Mouse (Mus musculus): ENCODE data around the gene Rnf31. TPM values are rescaled to one million over a fixed set of nuclear protein-coding genes. Genes with fewer than 3 reads are reported as not detected.

Rnf31 gene
- polyA plus RNA-seq, 1 experiment from 2014 or later, result 20.6 TPM

- Histone ChIP-seq H3K27me3 (no peaks in the 10 kb centered on the region), H3K4me1 (no peaks in the 10 kb centered on the region), H3K4me2 (replicated peaks) (peak overlapping the region; percentile 81), H3K4me3 (peak overlapping the region; percentile 73), H3K9ac (peak overlapping the region; percentile 85), H3K9me3 (no peaks in the 10 kb centered on the region), H3K36me3 (peaks cover 22% of the 10 kb centered on the region), H3K27ac (peak overlapping the region; percentile 79)
- ATAC-seq (ENCODE audit: insufficient number of reproducible peaks, insufficient read depth, low FRiP score, low TSS enrichment), result peak; percentile 8
- 28% methylated on average over 6 of the region's 6 CpGs for WGBS
Measured at GRCm38 (mm10) chr14:55578668-55579269, 12.7 kb upstream of the Rnf31 start.

- Histone ChIP-seq H3K4me3 (no peak overlapping the region), H3K9me3 (no peaks in the 10 kb centered on the region), H3K4me2 (replicated peaks) (no peak overlapping the region), H3K9ac (no peak overlapping the region), H3K36me3 (peaks cover 22% of the 10 kb centered on the region), H3K4me1 (peaks cover 4% of the 10 kb centered on the region; the same call in 1 of the 2 replicates), H3K27ac (no peak overlapping the region), H3K27me3 (no peaks in the 10 kb centered on the region)
- WGBS, result 88% methylated on average over 23 of the region's 23 CpGs
- no peak for ATAC-seq (ENCODE audit: insufficient number of reproducible peaks, insufficient read depth, low FRiP score, low TSS enrichment)
Measured at GRCm38 (mm10) chr14:55579511-55580496, 11.7 kb upstream of the Rnf31 start.

- peaks cover 22% of the 10 kb centered on the region for H3K36me3 ChIP-seq
- WGBS, result 94% methylated on average over 16 of the region's 16 CpGs
- no peak overlapping the region for H3K27ac ChIP-seq
- H3K27me3 ChIP-seq, result 0 out of 2 replicates have a peak, but pooled peaks cover 2% of the 10 kb centered on the region
- H3K4me2 ChIP-seq (replicated peaks), result no peak overlapping the region
- H3K9ac ChIP-seq, result no peak overlapping the region
- no peaks in the 10 kb centered on the region for H3K9me3 ChIP-seq
- H3K4me1 ChIP-seq, result peaks cover 6% of the 10 kb centered on the region; the same call in 1 of the 2 replicates
- H3K4me3 ChIP-seq, result no peak overlapping the region
- ATAC-seq (ENCODE audit: insufficient number of reproducible peaks, insufficient read depth, low FRiP score, low TSS enrichment), result no peak
Measured at GRCm38 (mm10) chr14:55580731-55581130, 10.8 kb upstream of the Rnf31 start.

GRCm38 (mm10) chr14:55581981-55582681, 9.4 kb upstream of the Rnf31 start:
- H3K27me3 ChIP-seq, result 0 out of 2 replicates have a peak, but pooled peaks cover 2% of the 10 kb centered on the region
- H3K4me3 ChIP-seq, result no peak overlapping the region
- no peak overlapping the region for H3K9ac ChIP-seq
- no peak overlapping the region for H3K4me2 ChIP-seq (replicated peaks)
- ATAC-seq (ENCODE audit: insufficient number of reproducible peaks, insufficient read depth, low FRiP score, low TSS enrichment), result no peak
- no peak overlapping the region for H3K27ac ChIP-seq
- H3K4me1 ChIP-seq, result peaks cover 6% of the 10 kb centered on the region; the same call in 1 of the 2 replicates
- H3K9me3 ChIP-seq, result no peaks in the 10 kb centered on the region
- WGBS, result 73% methylated on average over 9 of the region's 9 CpGs
- peaks cover 25% of the 10 kb centered on the region for H3K36me3 ChIP-seq

DNA sequence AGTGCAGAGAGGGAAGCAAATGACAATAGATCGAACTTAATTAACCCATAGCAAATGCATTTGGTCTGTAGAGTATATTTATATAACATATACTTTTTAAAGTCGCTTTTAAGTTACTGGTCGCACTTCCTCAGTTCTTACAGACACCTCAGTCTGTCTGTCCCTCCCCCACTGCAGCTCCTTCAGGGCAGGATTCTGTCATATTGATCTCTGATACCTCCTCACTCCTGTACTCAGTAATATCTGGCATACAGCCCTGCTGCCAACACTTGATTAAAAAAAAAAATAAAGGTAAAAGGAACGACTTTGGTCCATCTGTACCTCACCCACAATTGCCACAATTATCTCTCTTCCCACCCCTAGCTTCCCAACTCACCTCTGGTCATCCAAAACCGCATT, 7.2 kb upstream of the Rnf31 start:
- Histone ChIP-seq H3K9me3 (no peaks in the 10 kb centered on the region), H3K4me3 (peak overlapping the region; percentile 41), H3K9ac (peak overlapping the region; percentile 53), H3K27ac (no peak overlapping the region), H3K36me3 (peaks cover 30% of the 10 kb centered on the region), H3K4me2 (replicated peaks) (peak overlapping the region; percentile 69), H3K4me1 (peaks cover 6% of the 10 kb centered on the region; the same call in 1 of the 2 replicates), H3K27me3 (0 out of 2 replicates have a peak, but pooled peaks cover 2% of the 10 kb centered on the region)
- 33% methylated on average over 5 of the region's 5 CpGs for WGBS
- ATAC-seq (ENCODE audit: insufficient number of reproducible peaks, insufficient read depth, low FRiP score, low TSS enrichment), result no peak

DNA sequence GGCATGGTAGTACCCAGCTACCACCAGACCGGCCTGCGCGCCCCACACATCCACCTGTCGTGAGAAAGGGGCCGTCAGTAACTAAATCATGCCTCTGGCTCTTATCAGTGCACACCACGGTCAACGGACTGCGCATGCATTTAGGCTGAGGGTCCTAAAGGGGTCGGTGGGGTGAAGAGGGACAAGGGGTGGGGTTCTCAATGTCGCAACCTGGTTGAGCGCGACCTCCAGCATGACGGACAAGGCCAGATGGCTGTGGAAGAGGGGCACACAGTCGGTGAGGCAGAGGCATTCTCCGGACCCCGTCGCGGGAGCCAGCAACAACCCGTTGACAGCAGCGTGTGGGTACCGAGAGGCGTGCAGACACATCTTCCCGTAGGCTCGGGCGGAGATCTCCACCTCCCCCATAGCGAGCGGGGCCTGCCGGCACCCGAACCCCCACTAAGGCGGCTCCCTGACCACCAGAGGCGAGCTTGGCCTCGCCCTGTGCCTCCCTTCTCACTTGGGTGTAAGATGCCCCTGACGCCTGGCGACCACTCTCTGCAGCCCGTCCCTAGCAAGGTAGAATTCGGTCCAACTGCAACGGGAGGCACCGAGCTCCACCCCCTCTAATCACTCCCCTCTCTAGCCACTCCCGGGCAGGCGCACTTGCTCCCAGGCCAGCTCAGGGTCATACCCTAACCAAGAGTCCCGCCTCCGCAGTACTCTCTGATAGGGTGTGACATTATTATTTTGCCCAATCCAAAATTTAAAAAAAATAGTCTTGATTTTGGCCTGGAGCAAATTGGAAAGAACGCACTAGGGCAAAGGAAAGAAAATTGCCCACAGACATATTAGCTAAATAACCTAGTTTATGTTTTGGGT, 6.6 kb upstream of the Rnf31 start, which contains the start of gene Emc9:
Emc9 (minus strand) TSS at position 601 of the 864 bp plus-strand sequence.
- H3K4me1 ChIP-seq, result peaks cover 12% of the 10 kb centered on the region
- H3K4me3 ChIP-seq, result peak within 1 kb of the TSS; percentile 41
- no peak within 1 kb of the TSS for H3K27ac ChIP-seq
- WGBS, result 1% methylated on average over 43 of the region's 43 CpGs
- no peak for ATAC-seq (ENCODE audit: insufficient number of reproducible peaks, insufficient read depth, low FRiP score, low TSS enrichment)
- peak within 1 kb of the TSS; percentile 69 for H3K4me2 ChIP-seq (replicated peaks)
- 0 out of 2 replicates have a peak, but pooled peaks cover 2% of the 10 kb centered on the region for H3K27me3 ChIP-seq
- H3K36me3 ChIP-seq, result peaks cover 27% of the 10 kb centered on the region
- H3K9ac ChIP-seq, result peak within 1 kb of the TSS; percentile 53
- H3K9me3 ChIP-seq, result no peaks in the 10 kb centered on the region

DNA sequence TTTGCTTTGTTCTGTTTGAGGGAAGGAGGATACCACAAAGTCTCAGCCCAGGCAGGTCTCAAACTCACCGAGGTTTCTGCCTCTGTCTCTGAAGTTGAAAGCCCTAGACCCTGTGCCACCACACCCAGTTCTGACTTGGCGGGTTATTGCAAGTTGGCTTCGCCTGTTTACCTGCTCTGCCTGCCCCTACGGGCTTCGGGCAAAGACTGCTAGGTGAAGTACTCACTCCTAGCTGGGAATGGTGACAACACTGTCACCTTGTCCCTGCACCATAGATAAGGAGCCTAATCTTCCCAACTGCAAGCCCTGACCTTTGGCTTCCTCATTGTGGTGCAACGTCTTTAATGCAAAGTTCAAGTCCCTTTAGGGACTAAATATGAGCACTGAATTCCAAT, 5.9 kb upstream of the Rnf31 start:
- Histone ChIP-seq H3K27ac (no peak overlapping the region), H3K9me3 (no peaks in the 10 kb centered on the region), H3K27me3 (0 out of 2 replicates have a peak, but pooled peaks cover 2% of the 10 kb centered on the region), H3K36me3 (peaks cover 21% of the 10 kb centered on the region), H3K9ac (no peak overlapping the region), H3K4me1 (peaks cover 15% of the 10 kb centered on the region), H3K4me3 (no peak overlapping the region), H3K4me2 (replicated peaks) (peak overlapping the region; percentile 69; the same call in 1 of the 2 replicates)
- WGBS, result 62% methylated on average over 6 of the region's 6 CpGs
- ATAC-seq (ENCODE audit: insufficient number of reproducible peaks, insufficient read depth, low FRiP score, low TSS enrichment), result no peak

DNA sequence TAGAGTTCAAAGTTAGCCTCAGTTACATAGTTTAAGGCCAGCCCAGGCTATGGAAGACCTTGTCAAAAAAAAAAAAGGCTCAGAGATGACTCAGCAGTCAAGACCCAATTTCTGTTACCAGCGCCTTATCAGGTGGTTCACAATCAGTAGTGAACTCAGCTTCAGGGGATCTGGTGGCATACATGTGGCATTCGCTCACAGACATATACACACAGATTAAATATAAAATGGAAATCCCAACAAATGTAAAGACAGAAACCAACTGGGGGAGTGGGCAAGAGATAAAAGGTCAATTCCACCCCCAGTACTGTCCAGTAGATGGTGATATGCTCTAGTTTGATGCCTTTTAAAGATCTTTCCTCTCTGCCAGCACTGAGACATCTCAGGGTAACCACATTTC, 5.4 kb upstream of the Rnf31 start:
- WGBS, result 88% methylated on average over 2 of the region's 2 CpGs
- Histone ChIP-seq H3K9me3 (no peaks in the 10 kb centered on the region), H3K9ac (no peak overlapping the region), H3K4me2 (replicated peaks) (no peak overlapping the region), H3K4me1 (peaks cover 15% of the 10 kb centered on the region), H3K27me3 (0 out of 2 replicates have a peak, but pooled peaks cover 2% of the 10 kb centered on the region), H3K36me3 (peaks cover 15% of the 10 kb centered on the region), H3K27ac (no peak overlapping the region), H3K4me3 (no peak overlapping the region)
- ATAC-seq (ENCODE audit: insufficient number of reproducible peaks, insufficient read depth, low FRiP score, low TSS enrichment), result no peak

DNA sequence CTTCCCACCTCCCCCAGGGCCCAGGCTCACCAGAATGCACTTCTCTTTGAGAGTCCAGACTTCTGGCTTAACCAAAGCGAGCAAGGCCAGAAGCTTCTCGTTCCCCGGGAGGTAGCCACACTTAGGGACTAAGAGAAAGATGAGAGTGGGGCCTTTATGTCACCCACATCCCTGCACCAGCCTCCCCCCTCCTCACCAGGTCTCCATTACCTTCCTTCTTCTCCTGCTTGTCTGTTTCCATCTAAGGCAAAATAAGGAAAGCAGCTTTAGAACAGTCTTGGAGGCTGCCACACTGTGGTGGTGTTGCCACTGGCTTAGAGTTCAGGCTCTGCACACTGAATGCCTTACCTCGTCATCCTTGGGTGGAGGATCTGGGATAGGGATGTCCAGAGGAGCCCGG, 2.2 kb upstream of the Rnf31 start:
- ATAC-seq (ENCODE audit: insufficient number of reproducible peaks, insufficient read depth, low FRiP score, low TSS enrichment), result no peak
- H3K36me3 ChIP-seq, result peaks cover 10% of the 10 kb centered on the region
- H3K27ac ChIP-seq, result no peak overlapping the region
- peaks cover 29% of the 10 kb centered on the region for H3K4me1 ChIP-seq
- 92% methylated on average over 5 of the region's 5 CpGs for WGBS
- 0 out of 2 replicates have a peak, but pooled peaks cover 2% of the 10 kb centered on the region for H3K27me3 ChIP-seq
- no peak overlapping the region for H3K9ac ChIP-seq
- no peak overlapping the region for H3K4me2 ChIP-seq (replicated peaks)
- no peaks in the 10 kb centered on the region for H3K9me3 ChIP-seq
- no peak overlapping the region for H3K4me3 ChIP-seq

DNA sequence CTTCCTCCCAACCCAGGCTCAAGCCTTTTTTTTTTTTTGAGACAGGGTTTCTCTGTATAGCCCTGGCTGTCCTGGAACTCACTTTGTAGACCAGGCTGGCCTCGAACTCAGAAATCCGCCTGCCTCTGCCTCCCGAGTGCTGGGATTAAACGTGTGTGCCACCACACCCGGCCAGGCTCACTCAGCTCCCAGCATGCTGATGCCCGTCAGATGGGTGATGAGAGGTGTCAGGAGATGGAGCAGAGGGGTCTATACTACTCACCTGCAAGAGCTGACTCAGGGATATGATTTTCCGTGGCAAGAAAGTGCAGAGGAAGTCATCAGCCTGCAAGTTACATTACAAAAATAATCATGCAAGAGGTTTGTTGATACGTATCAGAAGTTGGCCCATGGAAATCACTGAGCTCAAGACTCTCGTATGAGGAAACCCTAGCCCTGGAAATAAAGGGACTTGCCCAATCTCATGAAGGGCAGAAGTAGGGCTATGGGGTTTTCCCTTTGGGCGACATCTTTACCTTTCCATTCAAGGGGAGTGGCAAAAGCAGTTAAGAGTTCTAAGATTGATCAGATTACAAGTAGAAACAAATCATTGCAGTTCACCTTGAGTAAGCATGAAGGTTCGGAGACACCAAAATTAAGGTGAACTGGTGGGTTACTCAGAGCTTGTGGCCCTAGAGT, 1.6 kb upstream of the Rnf31 start:
- Histone ChIP-seq H3K9ac (peak overlapping the region; percentile 73; the same call in 1 of the 2 replicates), H3K27ac (peak overlapping the region; percentile 97; the same call in 1 of the 2 replicates), H3K4me3 (peak overlapping the region; percentile 71), H3K27me3 (0 out of 2 replicates have a peak, but pooled peaks cover 2% of the 10 kb centered on the region), H3K9me3 (no peaks in the 10 kb centered on the region), H3K4me2 (replicated peaks) (peak overlapping the region; percentile 88), H3K36me3 (peaks cover 17% of the 10 kb centered on the region), H3K4me1 (peaks cover 24% of the 10 kb centered on the region)
- whole genome bisulfite sequencing, result 83% methylated on average over 11 of the region's 11 CpGs
- ATAC-seq (ENCODE audit: insufficient number of reproducible peaks, insufficient read depth, low FRiP score, low TSS enrichment), result no peak

Data from embryonic facial prominence, embryonic 12.5 days (tissue).